Mouse (Mus musculus) CD8-positive naive resting alpha-beta T cell, adult 2 months (primary cell): ENCODE measurements around the gene Vwa3b.
"Not testable (repeated sequence)": the region's sequence is repeated elsewhere in the genome, so short reads cannot be mapped to it uniquely, and the experiment has no call there.

Experiments used
- DNase-seq, 2 experiments: peaks; one replicate each; pipeline ENCODE4 v3.0.0; 2022; ENCODE audit warnings: low read depth in 2 of 2, low spot score in 2 of 2

The Vwa3b gene

DNA sequence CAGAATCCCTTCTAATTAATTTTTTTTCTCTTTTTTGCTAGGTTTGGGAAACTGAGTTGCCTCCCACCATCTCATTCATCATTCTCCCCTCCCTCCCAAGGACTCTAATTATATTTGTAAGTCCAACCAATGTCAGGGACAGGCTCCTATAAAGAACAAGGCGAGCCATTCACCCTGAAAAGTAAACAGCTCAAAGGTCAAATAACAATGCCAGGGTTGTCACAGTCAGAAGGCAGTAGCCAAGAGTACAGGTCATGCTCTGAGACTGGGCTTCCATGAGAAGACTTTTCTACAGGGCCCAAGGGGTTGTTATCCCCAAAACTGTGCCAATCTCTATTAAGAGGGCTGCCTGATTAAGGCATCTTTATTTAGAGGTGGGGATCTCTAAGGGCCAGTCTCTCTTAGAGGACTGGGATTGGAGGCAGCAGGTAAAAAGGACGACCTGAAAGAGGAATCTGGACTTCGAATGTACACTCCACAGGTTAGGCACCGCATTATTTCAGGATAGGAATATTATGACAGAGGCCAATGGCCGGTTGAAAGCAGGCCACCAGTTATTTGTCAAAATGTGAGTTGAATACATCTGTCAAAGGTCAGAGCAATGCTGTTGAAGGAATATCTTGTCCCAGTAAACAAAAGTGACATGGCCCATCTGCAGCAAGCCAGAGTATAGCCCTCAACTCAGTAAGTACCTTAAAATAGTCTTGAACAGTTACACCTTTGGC, at the start of gene Vwa3b:
Gene Vwa3b (plus strand): TSS at position 635 of the 725 bp plus-strand sequence.
- no peak for DNase-seq

DNA sequence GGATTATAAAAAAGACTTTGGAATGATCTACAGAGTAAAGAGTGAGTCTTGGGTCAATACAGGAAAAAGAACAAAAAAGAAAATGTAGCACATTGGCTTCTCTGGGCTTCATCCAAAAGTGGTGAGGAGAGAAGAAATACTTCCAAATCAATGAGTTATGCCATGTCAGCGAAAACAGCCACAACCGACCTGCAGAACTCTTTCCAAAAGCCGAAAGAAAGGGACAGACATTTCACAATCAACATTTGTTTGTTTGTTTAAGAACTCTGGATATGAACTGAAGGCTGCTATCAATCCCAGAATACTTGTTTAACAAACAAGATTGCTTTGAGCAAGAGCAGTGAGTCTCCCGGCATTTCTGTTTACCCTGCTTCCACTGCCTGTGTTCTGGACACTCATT, 49.6 kb upstream of the Vwa3b start:
- no peak for DNase-seq

- no peak for DNase-seq
Observed at GRCm38 (mm10) chr1:36982191-36982961, 44.0 kb upstream of the Vwa3b start.

DNA sequence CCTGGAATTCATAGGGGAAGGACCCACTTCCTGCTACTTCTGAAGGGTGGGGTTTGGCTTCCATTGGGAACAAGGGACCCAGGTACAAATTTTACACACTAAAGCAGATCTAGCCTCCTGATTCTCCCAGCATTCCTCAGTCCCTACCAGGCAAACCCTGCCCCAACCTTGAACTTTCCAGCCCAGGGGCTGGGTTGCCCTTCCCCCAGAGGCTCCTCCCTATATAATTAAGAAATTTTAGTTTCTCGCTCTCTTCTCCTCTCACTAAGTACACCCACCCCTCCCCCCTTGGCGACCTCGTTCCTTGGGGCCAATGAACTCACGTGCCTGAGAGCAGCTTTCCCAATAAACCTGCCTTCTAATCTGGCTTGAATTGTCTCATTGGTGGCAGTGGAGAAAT, 42.6 kb upstream of the Vwa3b start:
- DNase-seq = no peak

DNA sequence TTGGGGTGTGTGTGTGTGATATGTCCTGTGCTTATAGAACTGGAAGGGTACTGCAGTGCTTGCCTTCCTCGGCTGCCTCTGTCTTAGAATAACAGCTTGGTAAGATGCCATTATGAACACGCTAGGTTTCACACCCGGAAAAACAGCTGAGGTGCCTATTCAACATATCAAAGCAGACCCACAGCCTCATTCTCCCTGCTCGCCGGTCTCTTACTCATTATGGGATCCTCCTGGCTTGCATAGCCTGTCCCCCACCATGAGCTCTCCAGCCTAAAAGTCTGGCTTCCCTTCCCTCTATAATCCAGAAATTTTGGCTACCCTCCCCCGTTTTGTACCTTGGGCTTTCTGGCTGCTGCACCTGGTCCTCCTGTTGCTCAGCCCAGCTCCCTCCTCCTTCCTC, 42.0 kb upstream of the Vwa3b start:
- DNase-seq = no peak

GRCm38 (mm10) chr1:36985896-36986295, 40.5 kb upstream of the Vwa3b start:
- DNase-seq = no peak

DNA sequence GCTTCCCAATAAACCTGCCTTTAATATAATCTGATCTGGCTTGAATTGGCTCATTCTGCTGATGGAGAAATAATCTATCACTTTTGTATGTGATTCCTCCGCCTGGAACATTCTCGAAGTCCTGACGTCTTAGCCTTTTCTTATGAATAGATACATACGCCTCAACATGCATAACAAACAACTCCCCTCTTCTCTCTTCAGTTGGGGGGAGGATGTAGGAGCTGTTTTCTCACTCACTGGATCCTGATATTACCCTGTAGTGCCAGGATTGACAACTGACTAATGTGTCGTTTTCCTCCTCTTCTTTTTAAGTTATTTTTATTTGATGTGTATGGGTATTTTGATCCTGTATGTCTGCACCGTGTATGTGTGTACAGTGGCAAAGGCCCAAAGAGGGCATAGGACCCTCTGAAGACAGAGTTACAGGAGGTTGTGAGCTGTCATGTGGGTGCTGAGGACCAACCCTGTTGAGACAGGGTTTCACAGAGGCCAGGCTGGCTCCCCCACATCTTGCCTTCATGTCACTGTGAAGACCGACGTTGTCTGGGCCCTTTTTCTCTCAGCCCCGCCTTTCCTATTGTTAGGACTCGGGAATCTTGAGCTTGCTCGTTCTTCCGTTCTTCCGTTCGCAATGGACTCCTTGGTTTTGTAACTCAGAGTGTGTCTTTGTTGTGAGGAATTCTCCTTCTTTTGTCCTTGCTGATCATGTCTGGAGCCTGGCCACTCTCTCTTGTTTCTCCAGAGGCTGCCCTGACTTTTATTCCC, 39.8 kb upstream of the Vwa3b start:
- no peak for DNase-seq

DNA sequence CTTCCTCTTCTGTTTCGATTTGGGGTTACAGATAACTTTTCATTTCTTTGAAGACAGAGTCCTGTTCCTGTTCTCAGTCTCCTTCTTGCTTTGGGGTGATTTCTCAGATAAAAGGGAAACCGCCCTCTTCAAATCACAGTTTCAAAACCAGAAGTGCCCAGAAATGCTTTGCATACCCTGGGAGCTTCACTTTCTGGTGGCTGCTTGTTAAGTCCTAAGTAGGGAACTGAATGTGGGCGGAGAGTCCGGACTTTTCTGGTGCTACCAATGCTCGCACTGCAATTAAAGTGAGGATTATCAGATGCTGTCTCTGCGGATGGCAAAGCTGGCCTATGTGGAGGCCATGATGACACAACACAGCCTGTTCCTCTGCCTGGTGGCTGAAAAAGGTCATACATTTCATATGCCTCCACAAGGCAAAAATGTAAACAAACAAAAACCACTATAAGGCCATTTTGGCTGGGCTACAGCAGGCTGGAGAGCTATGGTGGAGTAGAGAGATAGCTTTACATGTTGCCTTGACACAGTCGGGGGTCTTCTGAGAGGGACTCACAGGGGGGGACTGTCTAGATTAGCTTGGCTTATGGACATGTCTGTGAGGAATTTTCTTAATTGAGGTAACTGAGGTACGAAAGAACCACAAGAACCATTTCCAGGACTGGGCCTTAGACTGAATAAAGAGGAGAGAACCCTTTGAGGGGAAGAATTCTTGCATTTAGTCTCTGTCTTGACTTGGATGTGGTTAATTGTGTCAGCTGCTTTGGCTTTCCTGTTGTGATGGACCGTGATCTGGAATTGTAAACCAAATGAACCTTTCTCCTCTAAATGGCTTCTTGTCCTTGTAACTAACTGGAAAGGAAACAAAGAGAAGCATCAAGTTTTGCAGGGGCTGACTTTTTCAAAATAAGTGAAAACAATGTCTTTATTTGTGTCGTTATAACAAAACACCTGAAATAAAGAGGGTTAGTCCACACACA, 38.9 kb upstream of the Vwa3b start:
- no peak for DNase-seq

GRCm38 (mm10) chr1:36988161-36988560, 38.2 kb upstream of the Vwa3b start:
- DNase-seq = no peak

DNA sequence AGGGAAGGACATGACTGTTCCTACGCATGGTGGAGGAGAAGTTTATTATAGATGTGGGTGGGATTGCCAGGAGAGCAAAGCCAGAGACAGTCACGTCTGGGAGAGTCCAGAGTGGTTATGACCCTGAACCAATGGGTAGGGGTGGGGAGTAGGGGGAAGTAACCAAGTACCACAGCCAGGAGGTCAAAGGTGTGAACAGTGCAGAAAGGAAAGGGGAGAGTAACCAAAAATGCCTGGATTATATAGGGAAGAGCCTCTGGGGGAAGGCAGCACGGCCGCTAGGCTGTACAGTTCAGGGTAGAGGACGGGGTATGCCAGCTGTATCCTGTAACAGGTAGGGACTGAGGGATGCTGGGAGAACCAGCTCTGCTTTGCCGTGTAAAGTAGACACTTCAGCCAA, 37.8 kb upstream of the Vwa3b start:
- no peak for DNase-seq

DNA sequence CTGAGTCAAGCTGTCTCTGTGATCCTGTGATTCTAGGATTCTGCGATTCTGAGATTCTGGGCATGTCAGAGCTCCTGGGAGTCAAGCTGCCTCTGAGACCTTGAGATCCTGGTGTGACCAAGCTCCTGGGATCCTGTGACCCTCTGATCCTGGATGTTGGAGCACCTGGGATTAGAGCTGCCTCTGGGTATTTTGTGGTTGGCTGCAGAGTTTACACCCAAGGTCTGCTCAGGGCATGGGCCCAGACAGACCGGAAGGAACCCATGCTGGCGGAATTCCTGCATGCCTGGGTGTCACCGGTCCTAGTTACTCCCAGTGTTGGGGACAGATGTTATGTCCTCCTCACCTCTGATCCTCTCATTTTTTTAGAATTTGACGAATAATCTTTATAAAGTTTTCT, 32.1 kb upstream of the Vwa3b start:
- DNase-seq = no peak

DNA sequence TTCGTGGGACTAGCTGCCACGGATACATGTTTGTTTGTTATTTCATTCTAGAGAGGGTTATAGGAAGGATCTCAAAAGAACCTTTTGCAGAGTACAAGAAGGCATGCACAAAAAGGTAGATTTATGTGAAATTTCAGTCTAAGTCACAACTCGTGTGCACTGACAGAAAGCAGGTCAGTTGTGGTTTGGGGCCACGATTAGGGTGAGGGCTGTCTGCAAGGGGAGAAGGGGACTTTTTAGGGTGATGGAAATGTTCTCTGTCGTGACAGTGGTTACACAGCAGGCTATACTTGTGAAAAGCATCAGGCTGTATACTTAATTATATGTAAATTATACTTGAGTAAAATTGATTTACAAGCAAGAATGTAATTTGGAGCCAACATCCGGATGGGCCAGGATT, 30.6 kb upstream of the Vwa3b start:
- no peak for DNase-seq

DNA sequence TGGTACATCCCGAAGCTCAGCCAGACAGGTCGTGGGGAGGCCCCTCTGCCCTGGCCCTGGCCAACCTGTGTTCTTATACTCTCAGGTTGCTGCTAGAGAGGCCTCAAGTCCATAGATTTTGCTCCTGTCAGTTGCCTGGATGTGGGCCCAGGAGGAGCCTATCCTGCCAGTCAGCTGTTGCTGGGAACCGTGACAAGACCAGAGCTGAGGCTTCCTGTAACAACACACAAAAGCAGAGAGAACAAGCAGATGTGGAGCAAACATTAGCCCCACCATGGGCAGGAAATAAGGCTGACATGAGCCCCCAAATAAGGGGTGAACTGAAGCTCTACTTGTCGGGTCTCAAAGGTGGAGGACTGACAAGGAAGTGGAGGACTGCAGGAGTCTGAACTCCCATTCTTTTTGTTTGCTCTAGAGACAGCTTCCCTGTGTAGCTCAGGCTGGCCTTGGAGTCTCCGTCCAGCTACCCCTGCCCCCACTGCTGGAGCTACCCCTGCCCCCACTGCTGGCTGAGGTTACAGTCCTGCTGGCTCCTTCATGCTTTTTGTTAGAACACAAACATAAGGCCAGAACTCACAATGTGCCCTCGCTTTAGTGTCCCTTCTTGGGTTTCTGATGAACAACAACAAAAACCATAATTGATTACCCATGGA, 29.7 kb upstream of the Vwa3b start:
- DNase-seq = no peak

DNA sequence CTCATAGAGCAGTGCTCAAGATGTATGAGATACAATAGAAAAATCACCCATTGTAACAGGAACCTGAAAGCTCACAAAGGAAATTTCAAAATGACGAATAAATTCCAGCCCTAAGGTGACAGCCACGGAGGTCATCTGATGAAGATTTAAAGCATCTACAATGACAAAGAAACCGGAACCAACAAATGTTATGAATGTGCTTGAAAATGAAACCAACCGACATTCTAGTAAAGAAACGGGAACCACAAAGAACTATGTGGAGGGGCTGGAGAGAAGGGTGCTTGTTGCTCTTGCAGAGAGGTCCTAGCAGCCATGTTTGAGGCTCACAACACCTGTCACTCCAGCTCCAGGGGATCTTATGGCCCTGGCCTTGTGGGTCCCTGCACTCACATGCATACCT, 26.1 kb upstream of the Vwa3b start:
- DNase-seq = peak in 1 of 2 experiments; percentile 12

- no peak for DNase-seq
Observed at GRCm38 (mm10) chr1:37001636-37002315, 24.6 kb upstream of the Vwa3b start.

DNA sequence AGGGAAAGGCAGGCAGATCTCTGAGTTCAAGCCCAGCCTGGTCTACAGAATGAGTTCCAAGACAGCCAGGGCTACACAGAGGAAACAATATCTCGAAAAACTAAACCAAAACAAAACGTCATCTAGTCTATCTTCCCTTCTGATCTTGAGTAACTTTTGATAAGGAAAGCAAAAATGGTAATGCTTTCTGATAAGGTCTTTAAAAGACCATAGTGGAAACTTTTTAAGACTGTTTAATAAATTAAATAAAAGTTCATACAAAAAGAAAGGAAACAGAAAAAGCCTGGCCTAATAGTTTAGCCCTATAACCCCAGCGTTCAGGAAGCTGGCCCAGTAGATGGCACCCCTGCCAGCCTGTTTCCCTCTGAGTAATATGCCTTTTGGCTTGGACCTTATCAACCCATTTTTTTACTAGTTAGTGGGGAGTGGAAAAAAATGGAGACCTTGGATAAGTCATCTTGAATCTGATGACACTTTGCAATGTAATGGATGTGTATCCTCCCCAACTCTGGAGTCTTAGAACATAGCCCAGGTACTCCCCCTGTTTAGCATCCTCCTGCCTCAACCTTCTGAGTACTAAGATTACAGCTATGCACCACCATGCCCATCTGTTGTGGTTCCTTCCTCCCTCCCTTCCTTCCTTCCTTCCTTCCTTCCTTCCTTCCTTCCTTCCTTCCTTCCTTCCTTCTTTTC, 23.9 kb upstream of the Vwa3b start:
- DNase-seq = no peak

- DNase-seq = no peak
Observed at GRCm38 (mm10) chr1:37004533-37004932, 21.9 kb upstream of the Vwa3b start.

DNA sequence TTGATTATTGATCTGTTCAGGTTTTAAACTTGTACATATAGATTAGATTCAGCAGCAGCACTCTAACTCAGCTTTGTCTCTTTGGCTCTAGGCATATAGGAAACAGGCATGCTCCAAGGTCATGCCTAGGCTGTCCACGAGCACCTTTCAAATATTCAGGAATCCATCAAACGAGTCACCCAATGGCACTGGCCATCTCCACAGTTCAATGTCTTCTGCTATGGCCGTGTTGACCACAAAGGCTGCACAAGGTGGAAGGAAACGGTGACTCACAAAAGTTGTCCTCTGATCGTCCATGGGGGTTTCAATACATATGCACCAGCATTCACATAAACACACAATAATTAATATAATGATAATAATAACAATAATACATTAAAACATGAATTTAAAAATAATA, 21.4 kb upstream of the Vwa3b start:
- DNase-seq = no peak

DNA sequence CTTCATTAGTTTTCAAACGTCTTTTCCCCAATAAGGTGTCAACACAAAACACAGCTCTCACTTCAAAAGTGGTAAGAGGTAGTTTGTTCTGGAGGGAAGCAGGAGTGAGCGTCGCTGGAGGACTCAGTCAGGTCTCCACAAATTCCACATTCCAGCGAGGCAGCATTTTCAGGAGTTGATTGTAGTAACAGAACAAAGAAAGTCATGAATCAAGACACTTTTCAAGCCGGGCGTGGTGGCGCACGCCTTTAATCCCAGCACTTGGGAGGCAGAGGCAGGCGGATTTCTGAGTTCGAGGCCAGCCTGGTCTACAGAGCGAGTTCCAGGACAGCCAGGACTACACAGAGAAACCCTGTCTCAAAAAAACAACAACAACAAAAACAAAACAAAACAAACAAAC, 19.9 kb upstream of the Vwa3b start:
- not testable (repeated sequence) for DNase-seq
